Mouse (Mus musculus) heart, embryonic 12.5 days (tissue): ENCODE measurements around the gene Slc12a8. TPM values are rescaled to one million over a fixed set of nuclear protein-coding genes. Genes with fewer than 3 reads are reported as not detected.
A peak's percentile ranks its signal among the peaks of the same experiment; 100 is the strongest.

Source experiments
- ATAC-seq: fragments of 200-750 bp; cut with Nextera tagmentation; 2 replicates; pipeline ENCODE4 v1.8.0; 2017; ENCODE audit warnings: moderate TSS enrichment, moderate library complexity; ENCODE audit not compliant: insufficient number of reproducible peaks, low FRiP score
- H3K27ac ChIP-seq: fragments of 300-500 bp; sonication (generic); 2 replicates; pipeline ENCODE4 v1.5.1; 2016; ENCODE audit warnings: mild to moderate bottlenecking, moderate library complexity; ENCODE audit not compliant: poor library complexity, severe bottlenecking
- H3K27me3 ChIP-seq: fragments of 300-500 bp; sonication (generic); replicated peaks from 2 replicates; pipeline ENCODE4 v1.6.1; 2016; ENCODE audit warnings: mild to moderate bottlenecking, moderate library complexity
- H3K36me3 ChIP-seq: fragments of 300-500 bp; sonication (generic); 2 replicates; pipeline ENCODE4 v1.6.1; 2016; ENCODE audit warnings: mild to moderate bottlenecking, moderate library complexity
- H3K4me1 ChIP-seq: fragments of 300-500 bp; sonication (generic); replicated peaks from 2 replicates; pipeline ENCODE4 v1.6.1; 2016; ENCODE audit warnings: mild to moderate bottlenecking
- H3K4me2 ChIP-seq: fragments of 300-500 bp; sonication (generic); 2 replicates; pipeline ENCODE4 v1.6.1; 2016; ENCODE audit warnings: mild to moderate bottlenecking, moderate library complexity
- H3K4me3 ChIP-seq: fragments of 300-500 bp; sonication (generic); 2 replicates; pipeline ENCODE4 v1.5.1; 2016; ENCODE audit warnings: mild to moderate bottlenecking
- H3K9ac ChIP-seq: fragments of 300-500 bp; sonication (generic); 2 replicates; pipeline ENCODE4 v1.6.1; 2016; ENCODE audit warnings: mild to moderate bottlenecking, moderate library complexity
- H3K9me3 ChIP-seq: fragments of 300-500 bp; sonication (generic); replicated peaks from 2 replicates; pipeline ENCODE4 v1.6.1; 2016; ENCODE audit warnings: mild to moderate bottlenecking, moderate library complexity
- WGBS: fragments of 180-500 bp; shearing (Covaris S2); methylation state at CpG from one replicate; pipeline ENCODE4 v1.1.7; 2016; 5-methylcytosine and 5-hydroxymethylcytosine counted together
- polyA plus RNA-seq: library from polyadenylated mRNA; unstranded; fragments of >200 nt; fragmentation: Nextera tagmentation; extraction: Ambion mirVana; gene quantifications from 2 replicates; pipeline ENCODE4 v1.2.1, GENCODE M21; 2016

Gene Slc12a8
- polyA plus RNA-seq, 1 experiment from 2014 or later, result 1.3 TPM

DNA sequence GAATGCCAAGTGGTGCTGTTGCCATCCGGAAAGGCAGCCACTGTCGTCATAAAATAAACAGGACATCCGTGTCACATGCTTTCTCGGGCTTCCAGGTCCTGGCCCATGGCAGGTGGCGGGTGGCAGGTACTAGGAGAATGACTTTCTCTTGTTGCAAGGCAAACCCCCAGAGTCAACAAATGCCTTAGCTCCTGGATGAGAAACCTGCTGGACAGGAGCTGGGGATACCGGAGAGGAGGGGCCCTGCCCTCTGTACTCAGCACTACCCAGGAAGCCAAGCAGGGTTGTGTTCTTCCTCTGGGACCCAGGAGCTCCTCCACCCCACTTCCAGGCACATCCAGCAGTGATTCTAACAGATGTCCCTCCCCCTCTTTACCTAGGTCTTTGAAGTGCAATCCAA, 4.6 kb upstream of the Slc12a8 start:
- Histone ChIP-seq H3K4me3 (no peak overlapping the region), H3K27me3 (no peaks in the 10 kb centered on the region), H3K4me1 (peaks cover 11% of the 10 kb centered on the region), H3K36me3 (no peaks in the 10 kb centered on the region), H3K9ac (no peak overlapping the region), H3K9me3 (no peaks in the 10 kb centered on the region), H3K4me2 (no peak overlapping the region), H3K27ac (no peak overlapping the region)
- 64% methylated on average over 6 of the region's 6 CpGs for WGBS
- no peak for ATAC-seq

DNA sequence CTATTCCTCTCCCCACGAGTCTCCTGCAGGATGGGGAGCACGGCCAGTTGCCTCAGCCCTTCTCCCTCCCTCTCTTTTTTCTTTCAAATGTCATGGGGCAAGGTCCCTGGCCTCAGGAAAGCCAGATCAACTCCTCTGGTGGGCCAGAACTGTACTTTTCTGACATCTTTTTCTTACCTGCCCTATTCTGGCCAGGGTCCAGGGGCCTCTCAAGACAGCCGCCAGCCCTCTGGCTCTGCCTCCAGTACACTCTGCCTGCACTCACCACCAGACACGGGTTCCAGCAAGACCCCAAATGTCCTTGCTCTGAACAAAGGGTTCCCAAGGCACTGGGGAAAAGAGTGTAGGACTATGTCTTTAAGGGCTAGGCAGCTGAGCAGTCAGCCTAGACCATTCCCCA, 499 bp downstream of the Slc12a8 start:
- Histone ChIP-seq H3K4me2 (peak overlapping the region; percentile 89), H3K27me3 (no peaks in the 10 kb centered on the region), H3K27ac (no peak overlapping the region), H3K9me3 (no peaks in the 10 kb centered on the region), H3K4me3 (peak overlapping the region; percentile 48; the same call in 1 of the 2 replicates), H3K9ac (peak overlapping the region; percentile 62; the same call in 1 of the 2 replicates), H3K4me1 (peaks cover 16% of the 10 kb centered on the region), H3K36me3 (no peaks in the 10 kb centered on the region)
- peak; percentile 11; the same call in 1 of the 2 replicates for ATAC-seq
- WGBS, result 18% methylated on average over 4 of the region's 4 CpGs

DNA sequence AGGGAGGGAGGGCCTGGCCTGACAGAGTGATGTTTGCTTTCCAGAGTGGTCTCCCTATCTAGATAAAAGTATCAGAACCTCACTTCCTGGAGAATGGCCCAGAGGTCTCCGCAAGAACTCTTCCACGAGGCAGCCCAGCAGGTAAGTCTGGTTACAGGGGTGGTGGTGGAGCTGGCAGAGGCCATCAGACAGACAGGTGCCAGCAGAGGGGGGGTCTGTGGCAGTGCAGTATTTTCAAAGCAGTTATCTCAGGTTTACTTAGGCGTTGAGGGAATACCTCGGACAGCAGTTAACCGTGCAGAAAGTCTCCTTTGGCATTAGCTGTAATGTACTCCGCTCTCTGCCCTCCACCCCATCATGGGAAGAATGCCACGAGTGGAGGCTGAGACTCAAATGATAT, 1.1 kb downstream of the Slc12a8 start:
- peaks cover 16% of the 10 kb centered on the region for H3K4me1 ChIP-seq
- H3K36me3 ChIP-seq, result no peaks in the 10 kb centered on the region
- H3K27me3 ChIP-seq, result no peaks in the 10 kb centered on the region
- H3K9ac ChIP-seq, result no peak overlapping the region
- H3K27ac ChIP-seq, result no peak overlapping the region
- no peak for ATAC-seq
- H3K9me3 ChIP-seq, result no peaks in the 10 kb centered on the region
- H3K4me2 ChIP-seq, result no peak overlapping the region
- WGBS, result 46% methylated on average over 7 of the region's 7 CpGs
- H3K4me3 ChIP-seq, result no peak overlapping the region

DNA sequence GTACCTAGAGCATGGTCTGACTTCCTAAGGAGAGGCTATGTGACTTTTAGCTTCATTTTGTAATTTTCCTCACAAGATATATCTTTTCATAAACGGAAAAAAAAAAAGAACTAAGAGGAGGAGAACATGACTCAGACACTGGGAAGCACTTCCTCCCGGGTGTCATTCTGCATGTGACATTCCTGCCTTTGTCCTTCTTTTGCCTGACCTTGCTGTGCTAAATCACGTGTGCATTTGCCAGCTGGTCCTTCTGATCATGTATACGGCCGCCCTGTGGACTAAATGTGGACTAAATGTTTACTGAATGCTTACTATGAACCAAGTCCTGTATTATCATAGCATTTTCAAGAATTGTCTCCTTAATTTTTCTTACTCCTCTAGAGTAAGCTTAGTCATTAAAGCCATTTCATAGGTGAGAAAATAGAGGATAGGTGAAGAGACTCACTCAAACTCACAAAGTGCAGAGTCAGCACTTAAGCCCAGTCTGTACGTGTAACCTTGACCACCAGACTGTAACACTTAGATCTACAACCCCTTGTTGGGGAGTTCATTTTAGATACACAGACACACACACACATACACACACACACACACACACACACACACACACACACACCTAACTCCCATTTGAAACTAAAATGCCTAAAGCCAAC, 2.9 kb downstream of the Slc12a8 start:
- Histone ChIP-seq H3K36me3 (no peaks in the 10 kb centered on the region), H3K4me2 (no peak overlapping the region), H3K9me3 (no peaks in the 10 kb centered on the region), H3K4me1 (peaks cover 16% of the 10 kb centered on the region), H3K27me3 (no peaks in the 10 kb centered on the region), H3K4me3 (no peak overlapping the region), H3K27ac (no peak overlapping the region), H3K9ac (no peak overlapping the region)
- WGBS, result 64% methylated on average over 6 of the region's 6 CpGs
- no peak for ATAC-seq

DNA sequence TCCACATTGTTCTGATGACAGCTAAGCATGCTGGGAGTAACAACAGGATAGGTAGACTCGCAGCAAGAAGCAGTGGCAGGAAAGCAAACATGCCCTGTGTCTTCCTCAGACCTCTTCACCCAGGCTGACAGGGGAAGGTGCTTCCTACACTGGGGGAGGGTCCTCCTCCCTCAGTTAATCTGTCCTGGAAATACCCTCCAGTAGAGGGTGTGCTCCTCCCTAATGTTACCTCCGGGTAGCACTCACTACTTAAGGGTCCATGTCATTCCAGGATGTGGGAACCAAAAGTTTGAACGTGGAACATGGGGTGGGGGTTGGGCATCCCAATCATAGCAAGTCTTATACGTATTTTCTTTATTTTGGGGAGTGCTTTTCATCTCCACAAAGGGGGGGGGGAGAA, 5.4 kb downstream of the Slc12a8 start:
- Histone ChIP-seq H3K27me3 (no peaks in the 10 kb centered on the region), H3K9me3 (no peaks in the 10 kb centered on the region), H3K4me3 (no peak overlapping the region), H3K36me3 (no peaks in the 10 kb centered on the region), H3K27ac (no peak overlapping the region), H3K4me2 (no peak overlapping the region), H3K9ac (no peak overlapping the region), H3K4me1 (peaks cover 5% of the 10 kb centered on the region)
- WGBS, result 40% methylated on average over 4 of the region's 4 CpGs
- no peak for ATAC-seq

DNA sequence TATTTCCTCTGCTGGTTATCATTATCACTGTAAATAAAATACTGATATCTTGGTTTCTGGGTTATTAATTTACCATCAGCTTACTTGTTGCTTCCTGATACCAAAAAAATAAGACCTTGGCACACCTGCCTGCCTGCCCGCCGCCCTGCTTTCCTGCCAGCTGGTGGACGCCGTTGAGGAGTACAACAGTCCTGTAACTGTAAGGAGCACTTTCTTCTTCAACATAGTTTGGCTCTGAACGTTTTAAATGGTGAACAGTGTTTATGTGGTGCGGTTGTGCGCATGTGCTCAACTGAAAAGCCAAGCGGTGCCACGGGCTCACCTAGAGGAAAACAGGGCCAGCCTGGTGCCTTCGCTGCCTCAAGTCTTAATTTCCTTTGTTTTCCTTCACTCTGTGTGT, 6.4 kb downstream of the Slc12a8 start:
- Histone ChIP-seq H3K27ac (no peak overlapping the region), H3K27me3 (no peaks in the 10 kb centered on the region), H3K9me3 (peaks cover 6% of the 10 kb centered on the region), H3K4me3 (no peak overlapping the region), H3K4me1 (no peaks in the 10 kb centered on the region), H3K9ac (no peak overlapping the region), H3K36me3 (no peaks in the 10 kb centered on the region), H3K4me2 (no peak overlapping the region)
- 80% methylated on average over 10 of the region's 10 CpGs for WGBS
- ATAC-seq, result no peak

DNA sequence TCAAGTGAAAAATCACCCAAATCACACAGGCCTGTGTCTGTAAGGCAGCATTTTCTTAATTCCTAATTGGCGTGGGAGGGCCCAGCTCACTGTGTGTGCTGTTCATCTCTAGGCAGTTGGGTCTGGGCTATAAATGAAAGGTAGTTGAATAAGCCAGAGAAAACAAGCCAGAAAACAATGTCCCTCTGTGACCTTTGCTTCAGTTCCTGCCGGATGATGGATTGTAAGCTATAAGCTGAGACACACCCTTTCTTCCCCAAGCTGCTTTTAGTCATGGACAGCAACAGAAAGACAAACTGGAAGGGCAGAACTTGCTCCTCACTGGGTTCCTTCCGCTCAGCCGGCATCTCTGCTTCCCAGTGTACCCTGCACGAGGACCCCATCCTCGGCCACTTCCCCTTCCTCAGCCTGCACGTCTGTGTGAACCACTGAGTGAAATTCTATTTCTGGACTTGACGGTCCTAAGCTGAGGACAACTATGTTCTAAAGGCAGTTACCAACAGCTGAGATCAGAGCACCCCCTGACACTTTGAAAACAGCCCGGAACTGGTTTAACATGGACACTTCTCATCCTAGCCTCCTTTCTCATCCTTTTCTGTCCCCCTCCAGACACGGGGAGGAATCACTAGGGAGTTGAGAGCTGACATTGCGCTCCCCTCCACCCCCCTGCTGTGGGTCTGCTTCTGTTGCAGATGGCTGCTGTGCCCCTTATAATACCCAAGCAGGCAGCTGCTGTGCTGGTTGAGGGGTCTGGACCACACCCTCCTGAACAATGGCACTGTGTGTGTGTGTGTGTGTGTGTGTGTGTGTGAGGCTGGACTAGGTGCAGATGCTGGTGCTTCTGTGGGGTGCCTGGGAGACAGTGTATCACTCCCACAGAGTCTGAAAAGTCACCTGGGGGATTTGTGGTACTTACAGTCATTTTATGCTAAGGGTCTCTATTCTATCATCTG, 12.7 kb downstream of the Slc12a8 start:
- H3K9ac ChIP-seq, result no peak overlapping the region
- 63% methylated on average over 11 of the region's 11 CpGs for WGBS
- no peak for ATAC-seq
- no peak overlapping the region for H3K4me3 ChIP-seq
- peaks cover 6% of the 10 kb centered on the region for H3K9me3 ChIP-seq
- peaks cover 8% of the 10 kb centered on the region; the same call in 1 of the 2 replicates for H3K4me1 ChIP-seq
- H3K27me3 ChIP-seq, result no peaks in the 10 kb centered on the region
- no peak overlapping the region for H3K27ac ChIP-seq
- no peak overlapping the region for H3K4me2 ChIP-seq
- no peaks in the 10 kb centered on the region for H3K36me3 ChIP-seq

DNA sequence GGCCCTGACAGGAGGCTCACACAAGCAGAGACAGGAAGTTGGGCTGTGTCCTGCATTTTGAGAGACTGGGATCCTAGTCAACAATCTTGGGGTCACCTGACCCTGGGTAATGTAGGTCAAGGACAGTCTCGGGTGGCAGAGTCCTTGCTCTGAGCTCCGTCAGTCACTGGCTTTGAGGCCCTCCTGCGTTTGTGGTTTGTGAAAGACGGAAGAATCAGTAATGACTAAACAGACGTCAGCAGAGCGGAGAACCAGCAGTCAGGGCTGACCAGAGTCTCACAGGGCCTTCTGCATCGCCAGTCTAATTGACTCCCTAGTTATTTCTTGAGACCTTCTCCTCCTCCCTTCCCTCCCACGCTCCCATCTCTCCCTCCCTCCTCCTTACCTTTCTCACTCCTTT, 14.1 kb downstream of the Slc12a8 start:
- Histone ChIP-seq H3K36me3 (no peaks in the 10 kb centered on the region), H3K27me3 (no peaks in the 10 kb centered on the region), H3K4me1 (peaks cover 8% of the 10 kb centered on the region; the same call in 1 of the 2 replicates), H3K4me2 (no peak overlapping the region), H3K9ac (no peak overlapping the region), H3K27ac (no peak overlapping the region), H3K9me3 (peaks cover 6% of the 10 kb centered on the region), H3K4me3 (no peak overlapping the region)
- no peak for ATAC-seq
- WGBS, result 74% methylated on average over 8 of the region's 8 CpGs

DNA sequence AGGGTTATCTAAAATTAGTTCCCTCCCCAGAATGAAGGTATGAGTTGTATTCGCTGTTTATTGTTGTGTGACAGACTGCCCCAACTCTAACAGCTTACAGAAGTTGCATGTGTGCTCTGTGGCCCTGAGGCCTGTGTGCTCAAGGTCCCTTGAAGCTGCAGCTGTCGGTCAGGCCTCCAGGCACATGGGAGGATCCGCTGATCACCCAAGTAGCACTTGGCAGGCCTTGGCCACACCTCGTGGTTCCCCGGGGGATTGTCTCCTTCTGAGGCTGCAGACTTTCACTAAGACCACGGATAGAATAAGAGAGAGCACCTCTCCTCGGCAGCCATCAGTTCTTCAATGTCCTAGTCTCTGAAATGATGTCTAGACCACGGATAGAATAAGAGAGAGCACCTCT, 19.3 kb downstream of the Slc12a8 start:
- Histone ChIP-seq H3K4me2 (no peak overlapping the region), H3K9ac (no peak overlapping the region), H3K27ac (no peak overlapping the region), H3K36me3 (no peaks in the 10 kb centered on the region), H3K4me3 (no peak overlapping the region), H3K9me3 (no peaks in the 10 kb centered on the region), H3K27me3 (no peaks in the 10 kb centered on the region), H3K4me1 (no peaks in the 10 kb centered on the region)
- no peak for ATAC-seq
- WGBS, result 72% methylated on average over 8 of the region's 8 CpGs

DNA sequence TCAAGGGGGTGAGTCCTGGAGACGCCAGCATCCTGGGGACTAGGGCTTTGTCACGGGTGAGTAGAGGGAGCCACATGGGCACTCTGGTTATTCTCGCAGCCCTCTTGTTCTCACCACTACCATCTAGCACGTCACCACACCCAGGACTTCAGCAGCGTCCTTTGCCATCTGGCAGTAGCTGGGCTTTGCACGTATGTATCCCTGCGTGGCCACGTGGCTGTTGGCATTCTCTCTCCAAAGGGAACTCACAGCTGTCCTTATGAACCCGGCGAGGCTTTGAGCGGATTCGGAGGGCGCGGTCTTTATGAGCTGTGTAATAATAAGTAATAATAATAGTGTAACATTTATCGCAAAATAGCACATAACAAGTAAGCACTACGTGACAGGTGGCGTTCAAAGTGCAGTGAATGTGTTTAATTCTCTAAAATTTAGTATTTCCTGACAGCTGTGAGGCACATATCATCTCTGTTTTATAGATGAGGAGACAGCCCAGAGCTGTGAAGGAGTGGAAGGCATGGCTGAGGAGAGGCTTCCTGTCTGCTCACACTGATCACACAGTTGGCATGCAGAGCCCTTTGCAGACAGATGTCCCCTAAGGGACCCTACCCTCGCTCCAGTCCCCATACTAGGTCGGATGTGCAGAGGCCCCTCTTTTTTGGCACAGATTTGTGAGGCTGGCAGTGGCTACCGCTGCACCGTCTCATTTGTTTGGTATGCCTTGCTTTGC, 20.5 kb downstream of the Slc12a8 start:
- no peak overlapping the region for H3K9ac ChIP-seq
- H3K27ac ChIP-seq, result no peak overlapping the region
- H3K36me3 ChIP-seq, result no peaks in the 10 kb centered on the region
- ATAC-seq, result no peak
- no peaks in the 10 kb centered on the region for H3K4me1 ChIP-seq
- WGBS, result 82% methylated on average over 21 of the region's 21 CpGs
- H3K4me3 ChIP-seq, result no peak overlapping the region
- no peak overlapping the region for H3K4me2 ChIP-seq
- H3K27me3 ChIP-seq, result no peaks in the 10 kb centered on the region
- H3K9me3 ChIP-seq, result no peaks in the 10 kb centered on the region

DNA sequence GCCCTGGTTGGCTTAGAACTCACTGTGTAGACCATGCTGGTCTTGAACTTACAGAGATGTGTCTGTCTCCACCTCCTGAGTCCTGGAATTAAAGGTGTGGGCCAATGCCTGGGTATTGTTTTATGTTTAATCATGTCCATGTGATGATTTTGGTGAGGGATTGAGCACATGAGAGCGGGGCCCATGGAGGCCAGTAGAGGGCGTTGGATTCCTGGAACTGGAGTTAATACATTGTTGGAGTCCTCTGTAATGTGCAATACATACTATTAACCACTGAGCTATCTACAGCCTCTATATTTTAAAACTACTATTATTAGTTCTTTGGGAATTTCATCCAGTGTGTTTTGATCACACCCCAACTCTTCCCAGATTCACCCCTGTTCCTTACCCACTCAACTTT, 27.2 kb downstream of the Slc12a8 start:
- Histone ChIP-seq H3K4me1 (no peaks in the 10 kb centered on the region), H3K27ac (no peak overlapping the region), H3K4me3 (no peak overlapping the region), H3K4me2 (no peak overlapping the region), H3K9ac (no peak overlapping the region), H3K36me3 (no peaks in the 10 kb centered on the region), H3K9me3 (no peaks in the 10 kb centered on the region), H3K27me3 (no peaks in the 10 kb centered on the region)
- ATAC-seq, result no peak
- WGBS, result 91% methylated on average over 2 of the region's 2 CpGs
